Mouse (Mus musculus) lung, postnatal 0 days (tissue): ENCODE data around the gene Sulf2. TPM values are rescaled to one million over a fixed set of nuclear protein-coding genes. Genes with fewer than 3 reads are reported as not detected.
A peak's percentile ranks its signal among the peaks of the same experiment; 100 is the strongest.

Source experiments
- ATAC-seq: fragments of 200-750 bp; cut with Nextera tagmentation; 2 replicates; pipeline ENCODE4 v1.8.0; 2017; ENCODE audit warnings: moderate library complexity
- DNase-seq: peaks from one replicate; pipeline ENCODE4 v3.0.0-alpha.2; 2016; ENCODE audit warnings: low spot score
- H3K27ac ChIP-seq: fragments of 300-500 bp; sonication (generic); 2 replicates; pipeline ENCODE4 v1.5.1; 2014; ENCODE audit warnings: antibody characterized with exemption, mild to moderate bottlenecking, low read length, mixed read lengths
- H3K27me3 ChIP-seq: fragments of 300-500 bp; sonication (generic); replicated peaks from 2 replicates; pipeline ENCODE4 v1.6.1; 2014; ENCODE audit warnings: low read length, mixed read lengths; ENCODE audit not compliant: insufficient read depth
- H3K36me3 ChIP-seq: fragments of 300-500 bp; sonication (generic); 2 replicates; pipeline ENCODE4 v1.6.1; 2014; ENCODE audit warnings: low read length, mixed read lengths; ENCODE audit not compliant: insufficient read depth
- H3K4me1 ChIP-seq: fragments of 300-500 bp; sonication (generic); 2 replicates; pipeline ENCODE4 v1.6.1; 2014; ENCODE audit warnings: antibody characterized with exemption, low read depth, low read length, mixed read lengths; ENCODE audit not compliant: insufficient read depth
- H3K4me2 ChIP-seq: fragments of 300-500 bp; sonication (generic); replicated peaks from 2 replicates; pipeline ENCODE4 v1.6.1; 2014; ENCODE audit warnings: low read depth, mild to moderate bottlenecking, low read length, moderate library complexity, mixed read lengths
- H3K4me3 ChIP-seq: fragments of 300-500 bp; sonication (generic); 2 replicates; pipeline ENCODE4 v1.5.1; 2014; ENCODE audit warnings: low read depth, low read length
- H3K9ac ChIP-seq: fragments of 300-500 bp; sonication (generic); replicated peaks from 2 replicates; pipeline ENCODE4 v1.6.1; 2014; ENCODE audit warnings: low read depth, mild to moderate bottlenecking
- H3K9me3 ChIP-seq: fragments of 300-500 bp; sonication (generic); 2 replicates; pipeline ENCODE4 v1.6.1; 2016; ENCODE audit warnings: low read length, mixed read lengths
- CTCF ChIP-seq: IDR thresholded peaks from 2 replicates; pipeline ENCODE4 v1.5.1; 2016; ENCODE audit warnings: antibody characterized with exemption, mild to moderate bottlenecking
- EP300 ChIP-seq: IDR thresholded peaks from 2 replicates; pipeline ENCODE4 v1.6.1; 2016; ENCODE audit warnings: antibody characterized with exemption, mild to moderate bottlenecking, control low read depth
- WGBS: fragments of 180-500 bp; shearing (Covaris S2); extraction: QIAGEN DNeasy Blood & Tissue Kit; methylation state at CpG from one replicate; pipeline ENCODE4 v1.1.7; 2014; 5-methylcytosine and 5-hydroxymethylcytosine counted together
- polyA plus RNA-seq: library from polyadenylated mRNA; unstranded; fragments of >200 nt; fragmentation: Nextera tagmentation; extraction: Ambion mirVana; gene quantifications from 2 replicates; pipeline ENCODE4 v1.2.1, GENCODE M21; 2015

The Sulf2 gene
- polyA plus RNA-seq, 1 experiment from 2014 or later = 13.6 TPM

GRCm38 (mm10) chr2:166186244-166186948 is 30.9 kb upstream of the Sulf2 start:
- H3K27me3 ChIP-seq = no peaks in the 10 kb centered on the region
- no peak; the same call in 1 of the 2 replicates for ATAC-seq
- no peak overlapping the region for H3K4me2 ChIP-seq
- H3K4me1 ChIP-seq = no peaks in the 10 kb centered on the region
- TF ChIP-seq EP300 = no peak
- no peak for TF ChIP-seq CTCF
- H3K4me3 ChIP-seq = no peak overlapping the region
- H3K36me3 ChIP-seq = no peaks in the 10 kb centered on the region
- no peak for DNase-seq
- H3K9ac ChIP-seq = no peak overlapping the region
- H3K9me3 ChIP-seq = no peaks in the 10 kb centered on the region
- H3K27ac ChIP-seq = no peak overlapping the region
- WGBS = 60% methylated on average over 16 of the region's 16 CpGs

GRCm38 (mm10) chr2:166185768-166186167 is 30.3 kb upstream of the Sulf2 start:
- ATAC-seq (no peak), DNase-seq (no peak)
- no peak overlapping the region for H3K9ac ChIP-seq
- H3K36me3 ChIP-seq = no peaks in the 10 kb centered on the region
- H3K4me3 ChIP-seq = no peak overlapping the region
- H3K27me3 ChIP-seq = no peaks in the 10 kb centered on the region
- H3K4me1 ChIP-seq = no peaks in the 10 kb centered on the region
- H3K9me3 ChIP-seq = no peaks in the 10 kb centered on the region
- H3K4me2 ChIP-seq = no peak overlapping the region
- TF ChIP-seq EP300 (no peak), CTCF (no peak)
- H3K27ac ChIP-seq = no peak overlapping the region
- 84% methylated on average over 6 of the region's 6 CpGs for WGBS

GRCm38 (mm10) chr2:166184417-166184816 is 29.0 kb upstream of the Sulf2 start:
- Histone ChIP-seq H3K4me2 (no peak overlapping the region), H3K27ac (no peak overlapping the region), H3K9me3 (no peaks in the 10 kb centered on the region), H3K36me3 (no peaks in the 10 kb centered on the region), H3K4me1 (peaks cover 7% of the 10 kb centered on the region; the same call in 1 of the 2 replicates), H3K9ac (no peak overlapping the region), H3K27me3 (no peaks in the 10 kb centered on the region), H3K4me3 (no peak overlapping the region)
- DNase-seq (no peak), ATAC-seq (no peak)
- peak; percentile 40 for TF ChIP-seq CTCF
- no peak for TF ChIP-seq EP300
- WGBS = 65% methylated on average over 6 of the region's 6 CpGs

- Histone ChIP-seq H3K27me3 (no peaks in the 10 kb centered on the region), H3K4me1 (peaks cover 7% of the 10 kb centered on the region; the same call in 1 of the 2 replicates), H3K4me3 (no peak overlapping the region), H3K27ac (no peak overlapping the region), H3K9ac (no peak overlapping the region), H3K4me2 (no peak overlapping the region), H3K36me3 (no peaks in the 10 kb centered on the region), H3K9me3 (no peaks in the 10 kb centered on the region)
- TF ChIP-seq CTCF = no peak
- no peak for TF ChIP-seq EP300
- WGBS = 75% methylated on average over 15 of the region's 15 CpGs
- DNase-seq (no peak), ATAC-seq (no peak)
These were observed 26.7 kb upstream of the Sulf2 start for GRCm38 (mm10) chr2:166182009-166182685.

GRCm38 (mm10) chr2:166180744-166181508 is 25.5 kb upstream of the Sulf2 start:
- Histone ChIP-seq H3K9me3 (no peaks in the 10 kb centered on the region), H3K9ac (no peak overlapping the region), H3K27me3 (no peaks in the 10 kb centered on the region), H3K27ac (peak overlapping the region; percentile 59; the same call in 1 of the 2 replicates), H3K4me2 (no peak overlapping the region), H3K4me1 (peaks cover 7% of the 10 kb centered on the region; the same call in 1 of the 2 replicates), H3K4me3 (no peak overlapping the region), H3K36me3 (no peaks in the 10 kb centered on the region)
- WGBS = 11% methylated on average over 11 of the region's 11 CpGs
- no peak for TF ChIP-seq CTCF
- TF ChIP-seq EP300 = peak; percentile 6; the same call in 1 of the 2 replicates
- ATAC-seq (peak; percentile 93), DNase-seq (peak; percentile 91)

- Histone ChIP-seq H3K4me1 (peaks cover 7% of the 10 kb centered on the region; the same call in 1 of the 2 replicates), H3K4me2 (no peak overlapping the region), H3K4me3 (no peak overlapping the region), H3K9me3 (no peaks in the 10 kb centered on the region), H3K9ac (no peak overlapping the region), H3K27me3 (no peaks in the 10 kb centered on the region), H3K27ac (peak overlapping the region; percentile 59; the same call in 1 of the 2 replicates), H3K36me3 (no peaks in the 10 kb centered on the region)
- no peak for DNase-seq
- 28% methylated on average over 5 of the region's 5 CpGs for WGBS
- no peak for ATAC-seq
- TF ChIP-seq CTCF (no peak), EP300 (no peak)
These were observed 24.7 kb upstream of the Sulf2 start for GRCm38 (mm10) chr2:166180136-166180649.
